Mouse (Mus musculus) left cerebral cortex, postnatal 10 days (tissue): ENCODE results near the gene Gm5286. TPM values are rescaled to one million over a fixed set of nuclear protein-coding genes. Genes with fewer than 3 reads are reported as not detected.
"Not testable (repeated sequence)": the region's sequence is repeated elsewhere in the genome, so short reads cannot be mapped to it uniquely, and the experiment has no call there.

Source experiments
- DNase-seq, 2 experiments: peaks; one replicate each; pipeline ENCODE4 v3.0.0; 2021 to 2022; ENCODE audit warnings: low spot score in 2 of 2, mixed read lengths in 1 of 2; ENCODE audit errors: extremely low spot score in 1 of 2
- intact Hi-C: fragments of 180-260 bp; cut with DNase I; formaldehyde crosslinking; loops from one replicate; pipeline ENCODE4 v1.15.1; 2025
- total RNA-seq, 2 experiments: library from RNA; stranded (reverse); gene quantifications; 2 replicates each; pipeline ENCODE4 v1.2.3; 2021

Gene Gm5286
- total RNA-seq, result not detected

DNA sequence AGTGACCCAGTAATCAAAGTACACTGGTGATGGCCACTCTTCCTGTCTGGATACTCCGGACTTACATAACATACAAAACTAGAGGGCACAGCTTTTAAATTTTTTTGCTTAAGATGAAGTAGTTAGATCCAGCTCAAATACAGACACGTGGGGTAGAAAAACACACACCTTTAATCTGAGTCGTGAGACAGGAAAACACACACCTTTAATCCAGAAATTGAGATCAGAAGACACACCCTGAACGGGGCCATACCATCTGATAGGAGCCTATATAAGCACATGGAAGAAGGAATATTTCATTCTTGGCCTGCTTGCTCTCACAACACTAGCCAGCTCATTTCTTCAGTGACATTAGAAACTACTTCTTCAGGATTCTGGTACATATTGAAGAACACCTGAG is at the start of gene Gm5286:
TSS of gene Gm5286 (plus strand) at position 301 of the 400 bp plus-strand sequence.
- DNase-seq, intact Hi-C loops: not testable (repeated sequence)

DNA sequence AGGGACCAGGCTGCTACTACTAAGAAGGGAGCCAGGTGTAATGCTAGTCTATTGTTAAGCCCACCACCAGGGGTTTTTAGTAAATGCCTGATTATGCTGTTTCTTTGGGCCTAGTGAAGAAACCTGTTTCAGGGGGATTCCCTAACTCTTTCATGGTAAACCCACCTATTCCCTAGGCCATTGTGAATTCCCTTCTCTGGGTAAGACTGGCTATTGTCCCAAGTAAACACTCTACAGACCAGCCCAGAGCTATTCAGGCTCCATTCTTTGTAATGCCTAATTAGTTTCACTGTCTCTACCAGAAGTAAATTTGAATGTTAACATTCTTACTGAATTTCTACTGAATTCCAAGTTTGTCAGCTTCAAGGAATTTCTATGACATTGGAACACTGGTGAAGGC is 29.2 kb upstream of the Gm5286 start:
- DNase-seq, intact Hi-C loops: not testable (repeated sequence)

DNA sequence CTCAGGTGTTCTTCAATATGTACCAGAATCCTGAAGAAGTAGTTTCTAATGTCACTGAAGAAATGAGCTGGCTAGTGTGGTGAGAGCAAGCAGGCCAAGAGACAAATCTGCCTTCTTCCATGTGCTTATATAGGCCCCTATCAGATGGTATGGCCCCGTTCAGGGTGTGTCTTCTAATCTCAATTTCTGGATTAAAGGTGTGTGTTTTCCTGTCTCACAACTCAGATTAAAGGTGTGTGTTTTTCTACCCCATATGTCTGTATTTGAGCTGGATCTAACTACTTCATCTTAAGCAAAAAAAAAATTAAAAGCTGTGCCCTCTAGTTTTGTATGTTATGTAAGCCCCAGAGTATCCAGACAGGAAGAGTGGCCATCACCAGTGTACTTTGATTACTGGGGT is 18.4 kb upstream of the Gm5286 start, which contains the start of gene Gm10696:
TSS of gene Gm10696 (minus strand) at position 101 of the 400 bp plus-strand sequence.
- intact Hi-C loops, DNase-seq: not testable (repeated sequence)

Other genes with a start within 250 kb of the Gm5286 start
- not detected for gene Tdpoz5, start 235.4 kb upstream of the Gm5286 start, total RNA-seq
- gene Gm9125, start 141.8 kb upstream of the Gm5286 start, total RNA-seq, result not detected
- gene Gm10697, start 124.1 kb upstream of the Gm5286 start, total RNA-seq, result not detected
- not detected for gene Gm10696, start 18.5 kb upstream of the Gm5286 start, total RNA-seq
- gene Gm4778, start 67.3 kb downstream of the Gm5286 start, total RNA-seq, result under 1 TPM in 1 of 2 experiments, not detected in 1; 0.32 TPM
- gene Them4, start 113.4 kb downstream of the Gm5286 start, total RNA-seq, result 10 to 100 TPM; 26.5 to 29.2 TPM
- not detected for gene Them5, start 145.4 kb downstream of the Gm5286 start, total RNA-seq
- gene C2cd4d, start 165.7 kb downstream of the Gm5286 start, total RNA-seq, result under 1 TPM; 0.71 to 0.81 TPM
- gene Rorc, start 176.1 kb downstream of the Gm5286 start, total RNA-seq, result under 1 TPM in 1 of 2 experiments, not detected in 1; 0.30 TPM
- gene Lingo4, start 201.8 kb downstream of the Gm5286 start, total RNA-seq, result under 1 TPM; 0.67 to 0.94 TPM
- 10 to 100 TPM; 39.0 to 40.0 TPM for gene Tdrkh, start 216.6 kb downstream of the Gm5286 start, total RNA-seq
- 10 to 100 TPM; 39.8 to 41.2 TPM for gene Mrpl9, start 246.6 kb downstream of the Gm5286 start, total RNA-seq
- not detected for gene Oaz3, start 247.2 kb downstream of the Gm5286 start, total RNA-seq